Mouse (Mus musculus) gastrocnemius, adult 8-10 months (tissue): ENCODE results near the gene AC192777.2. TPM values are rescaled to one million over a fixed set of nuclear protein-coding genes. Genes with fewer than 3 reads are reported as not detected.
"Not testable (repeated sequence)": the region's sequence is repeated elsewhere in the genome, so short reads cannot be mapped to it uniquely, and the experiment has no call there.

Experiments
- DNase-seq, 2 experiments: peaks; one replicate each; pipeline ENCODE4 v3.0.0; 2022; ENCODE audit warnings: low spot score in 2 of 2
- microRNA-seq: library from miRNA; unstranded; fragments of <30 nt; microRNA quantifications from one replicate; pipeline ENCODE4 v1.2.0, GENCODE M21; 2022
- total RNA-seq, 4 experiments: library from RNA; stranded (reverse); gene quantifications; 2 replicates each; pipeline ENCODE4 v1.2.4; 2022

Gene AC192777.2
- not detected for total RNA-seq

DNA sequence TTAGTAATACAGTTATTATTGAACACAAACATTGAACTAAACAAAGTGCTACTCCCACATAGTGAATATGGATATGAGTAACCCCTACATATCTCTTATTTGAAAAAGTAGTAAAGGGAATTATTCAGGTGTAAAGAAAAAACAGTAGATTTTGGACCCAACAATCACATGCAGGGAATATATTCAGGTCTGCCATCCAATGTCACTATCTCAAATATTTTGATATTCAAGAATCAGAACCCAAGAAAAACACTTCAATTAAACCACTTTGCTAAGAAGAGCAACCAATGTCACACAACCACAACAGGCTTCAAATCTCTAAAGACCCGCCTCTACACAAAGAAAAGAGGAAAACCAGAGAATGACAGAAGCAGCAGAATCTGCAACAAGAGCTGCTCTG lies at the start of gene AC192777.2:
TSS of gene AC192777.2 (plus strand) at position 301 of the 400 bp plus-strand sequence.
- DNase-seq = not testable (repeated sequence)

DNA sequence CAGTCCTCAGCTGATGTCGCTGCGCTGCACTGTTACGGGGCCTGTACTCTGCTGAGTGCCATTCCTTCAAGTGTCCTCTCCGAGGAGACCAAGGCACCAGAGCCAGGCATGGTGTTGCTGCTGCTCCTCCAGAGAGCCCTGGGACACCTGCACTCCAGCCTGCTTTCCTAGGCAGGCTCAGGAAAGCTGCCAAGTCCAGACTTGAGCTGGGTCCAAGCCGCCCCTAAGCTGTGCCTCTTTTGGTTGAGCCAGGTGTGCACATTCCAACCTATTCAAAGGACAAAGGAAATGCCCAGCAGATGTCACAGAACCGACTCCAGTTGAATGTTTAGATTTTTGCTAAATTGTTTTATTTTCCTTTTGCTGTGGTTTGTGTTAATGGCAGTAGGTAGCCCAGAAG lies 20.9 kb downstream of the AC192777.2 start:
- DNase-seq = not testable (repeated sequence)

DNA sequence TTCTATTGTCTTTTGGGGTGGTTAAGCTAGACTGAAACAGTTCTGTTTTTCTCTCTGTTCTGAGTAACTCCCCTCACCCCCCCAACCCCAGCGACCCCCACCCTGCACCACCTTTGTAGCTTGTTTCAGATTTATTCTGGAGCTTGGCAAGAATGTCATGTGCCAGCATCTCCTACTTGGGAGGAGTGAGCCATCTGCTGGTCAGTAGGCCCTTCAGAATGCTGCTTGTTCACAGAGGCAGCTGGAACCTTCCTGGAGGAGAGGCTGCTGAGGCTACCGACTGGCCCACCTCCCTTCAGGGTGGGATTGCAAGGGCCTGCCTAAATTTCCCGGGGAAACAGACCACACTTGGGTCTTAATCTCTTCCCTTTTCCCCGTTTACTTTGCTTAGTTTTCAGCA lies 21.6 kb downstream of the AC192777.2 start:
- DNase-seq = not testable (repeated sequence)

Small RNA genes within 50 kb of the gene (microRNA-seq; reads per million reads assigned to microRNA genes)
- not detected for gene Gm26376

Other genes starting within 250 kb of the AC192777.2 start
- not detected for gene Esp38, start 144.9 kb upstream of the AC192777.2 start, total RNA-seq
- gene Pgk2, start 113.2 kb downstream of the AC192777.2 start, total RNA-seq = not detected
- gene Crisp3, start 146.8 kb downstream of the AC192777.2 start, total RNA-seq = not detected
- not detected for gene Crisp1, start 223.8 kb downstream of the AC192777.2 start, total RNA-seq